ENCODE assay signal across 9 mouse cellular contexts in genomic region chr11:109439209-109439608, GRCm38 (mm10). TPM values are rescaled to one million over a fixed set of nuclear protein-coding genes. Genes with fewer than 3 reads are reported as not detected.
DNase-seq lines count a peak whose midpoint lies in the region; ATAC-seq and TF ChIP-seq lines count a peak whose summit lies in the region.
"Had no signal": no experiment of that assay in that cellular context is flagged by ENCODE, and none has a peak within 500 bp of the region (broad histone marks: within the 10 kb centered on the region; RNA-seq: fewer than 3 reads in every experiment).

No protein-coding gene starts in this region.

- peak overlapping the region; percentile 86 for H3K4me2 ChIP-seq in kidney, postnatal 0 days (ENCODE audit: low read length)
- peak overlapping the region; percentile 87 for H3K4me2 ChIP-seq in embryonic facial prominence, embryonic 15.5 days (replicated peaks)
- H3K4me2 ChIP-seq in neural tube, embryonic 13.5 days = peak overlapping the region; percentile 71

- DNase-seq in kidney, postnatal 0 days (ENCODE audit: low spot score) = peak; percentile 31
- DNase-seq in kidney, adult 11 months = no peak
- no peak for DNase-seq in limb, embryonic 10.5 days (ENCODE audit: low spot score)
- no peak for DNase-seq in spleen, postnatal 4 days (ENCODE audit: low spot score in 2 of 2)
- DNase-seq in natural killer cell, adult 2 months (ENCODE audit: low spot score in 2 of 2) = no peak
- no peak for DNase-seq in gastrocnemius, adult 8-10 months (ENCODE audit: low spot score in 2 of 2)

- ATAC-seq in kidney, postnatal 0 days (replicated peaks; ENCODE audit: low FRiP score, low read depth) = 0 out of 2 replicates have a peak, but pooled peaks have one; percentile 12
- no peak for ATAC-seq in embryonic facial prominence, embryonic 15.5 days (ENCODE audit: insufficient number of reproducible peaks, low FRiP score, low TSS enrichment, low read depth)
- ATAC-seq in neural tube, embryonic 13.5 days (ENCODE audit: low read depth) = peak; percentile 69

- 20% methylated on average over 5 of the region's 5 CpGs for WGBS in kidney, postnatal 0 days
- WGBS in embryonic facial prominence, embryonic 15.5 days = 11% methylated on average over 5 of the region's 5 CpGs
- 28% methylated on average over 5 of the region's 5 CpGs for WGBS in limb, embryonic 10.5 days
- 7% methylated on average over 5 of the region's 5 CpGs for WGBS in neural tube, embryonic 13.5 days

- TF ChIP-seq CTCF in kidney, postnatal 0 days (IDR thresholded peaks at IDR 0.05; ENCODE audit: low read depth) = no peak

- H3K9ac ChIP-seq in kidney, postnatal 0 days (ENCODE audit: low read depth, low read length) = 0 out of 2 replicates have a peak overlapping the region, but pooled peaks have one; percentile 59
- no peak overlapping the region; the same call in 1 of the 2 replicates for H3K9ac ChIP-seq in embryonic facial prominence, embryonic 15.5 days
- H3K9ac ChIP-seq in neural tube, embryonic 13.5 days = peak overlapping the region; percentile 67

- H3K27ac ChIP-seq in kidney, postnatal 0 days = peak overlapping the region; percentile 13; the same call in 1 of the 2 replicates
- no peak overlapping the region for H3K27ac ChIP-seq in embryonic facial prominence, embryonic 15.5 days (replicated peaks)
- peak overlapping the region; percentile 76; the same call in 1 of the 2 replicates for H3K27ac ChIP-seq in limb, embryonic 10.5 days
- H3K27ac ChIP-seq in neural tube, embryonic 13.5 days (replicated peaks) = no peak overlapping the region

- peaks cover 12% of the 10 kb centered on the region; the same call in 1 of the 2 replicates for H3K36me3 ChIP-seq in kidney, postnatal 0 days (ENCODE audit: insufficient read depth, low read length)
- H3K36me3 ChIP-seq in embryonic facial prominence, embryonic 15.5 days = peaks cover 35% of the 10 kb centered on the region
- peaks cover 42% of the 10 kb centered on the region for H3K36me3 ChIP-seq in limb, embryonic 10.5 days
- H3K36me3 ChIP-seq in neural tube, embryonic 13.5 days = peaks cover 43% of the 10 kb centered on the region

- no peaks in the 10 kb centered on the region for H3K27me3 ChIP-seq in kidney, postnatal 0 days (ENCODE audit: insufficient read depth, low read length)
- no peaks in the 10 kb centered on the region for H3K27me3 ChIP-seq in embryonic facial prominence, embryonic 15.5 days
- peaks cover 4% of the 10 kb centered on the region; the same call in 1 of the 2 replicates for H3K27me3 ChIP-seq in limb, embryonic 10.5 days (ENCODE audit: low read depth, poor library complexity, severe bottlenecking)
- peaks cover 8% of the 10 kb centered on the region; the same call in 1 of the 2 replicates for H3K27me3 ChIP-seq in neural tube, embryonic 13.5 days

- H3K9me3 ChIP-seq in kidney, postnatal 0 days (replicated peaks; ENCODE audit: low read length) = no peaks in the 10 kb centered on the region
- no peaks in the 10 kb centered on the region for H3K9me3 ChIP-seq in embryonic facial prominence, embryonic 15.5 days (replicated peaks)
- no peaks in the 10 kb centered on the region for H3K9me3 ChIP-seq in limb, embryonic 10.5 days (replicated peaks)
- no peaks in the 10 kb centered on the region for H3K9me3 ChIP-seq in neural tube, embryonic 13.5 days

- H3K4me1 ChIP-seq in kidney, postnatal 0 days (replicated peaks; ENCODE audit: insufficient read depth, low read length) = 0 out of 2 replicates have a peak, but pooled peaks cover 3% of the 10 kb centered on the region
- H3K4me1 ChIP-seq in embryonic facial prominence, embryonic 15.5 days = peaks cover 16% of the 10 kb centered on the region; the same call in 1 of the 2 replicates
- H3K4me1 ChIP-seq in limb, embryonic 10.5 days = peaks cover 21% of the 10 kb centered on the region
- peaks cover 18% of the 10 kb centered on the region for H3K4me1 ChIP-seq in neural tube, embryonic 13.5 days (replicated peaks)

- H3K4me3 ChIP-seq in kidney, postnatal 0 days (replicated peaks; ENCODE audit: low read depth, low read length) = peak overlapping the region; percentile 51; the same call in 1 of the 2 replicates
- peak overlapping the region; percentile 55 for H3K4me3 ChIP-seq in embryonic facial prominence, embryonic 15.5 days (replicated peaks)
- H3K4me3 ChIP-seq in limb, embryonic 10.5 days = peak overlapping the region; percentile 62; the same call in 1 of the 2 replicates
- peak overlapping the region; percentile 42 for H3K4me3 ChIP-seq in neural tube, embryonic 13.5 days

RNA-seq across cellular contexts. Expression of gene Amz2, which starts 13.5 kb away (rescaled TPM):
- 30.4 and 32.8 TPM in 2 replicates for polyA plus RNA-seq in kidney, postnatal 0 days (2015; fragmentation: Nextera tagmentation; extraction: Ambion mirVana)
- 45.5 and 46.5 TPM in 2 replicates for polyA plus RNA-seq in embryonic facial prominence, embryonic 15.5 days (2015; fragmentation: Nextera tagmentation; extraction: Ambion mirVana)
- polyA plus RNA-seq in limb, embryonic 10.5 days (2016; fragmentation: Nextera tagmentation; extraction: Ambion mirVana) = 43.1 and 46.2 TPM in 2 replicates
- 49.1 and 61.1 TPM in 2 replicates for polyA plus RNA-seq in neural tube, embryonic 13.5 days (2015; fragmentation: Nextera tagmentation; extraction: Ambion mirVana)
- 10 to 100 TPM; 64.3 to 84.3 (median 72.6) TPM for total RNA-seq in gastrocnemius, adult 8-10 months (2022)

RNA-seq across cellular contexts. Expression of gene 9930022D16Rik, which starts 25.5 kb away (rescaled TPM):
- polyA plus RNA-seq in kidney, postnatal 0 days (2015; fragmentation: Nextera tagmentation; extraction: Ambion mirVana) = 0.04 TPM in 1 of 2 replicates, not detected in the other
- not detected in 2 replicates for polyA plus RNA-seq in embryonic facial prominence, embryonic 15.5 days (2015; fragmentation: Nextera tagmentation; extraction: Ambion mirVana)
- not detected in 2 replicates for polyA plus RNA-seq in limb, embryonic 10.5 days (2016; fragmentation: Nextera tagmentation; extraction: Ambion mirVana)
- polyA plus RNA-seq in neural tube, embryonic 13.5 days (2015; fragmentation: Nextera tagmentation; extraction: Ambion mirVana) = not detected in 2 replicates
- total RNA-seq in gastrocnemius, adult 8-10 months (2022) = not detected
- total RNA-seq: left cerebral cortex, postnatal 10 days had no signal

RNA-seq across cellular contexts. Expression of gene Arsg, which starts 34.0 kb away (rescaled TPM):
- 9.1 and 9.9 TPM in 2 replicates for polyA plus RNA-seq in kidney, postnatal 0 days (2015; fragmentation: Nextera tagmentation; extraction: Ambion mirVana)
- polyA plus RNA-seq in embryonic facial prominence, embryonic 15.5 days (2015; fragmentation: Nextera tagmentation; extraction: Ambion mirVana) = 4.3 and 4.6 TPM in 2 replicates
- polyA plus RNA-seq in limb, embryonic 10.5 days (2016; fragmentation: Nextera tagmentation; extraction: Ambion mirVana) = 1.5 and 1.7 TPM in 2 replicates
- 3.0 and 3.7 TPM in 2 replicates for polyA plus RNA-seq in neural tube, embryonic 13.5 days (2015; fragmentation: Nextera tagmentation; extraction: Ambion mirVana)
- 1 to 10 TPM; 1.1 to 1.8 (median 1.2) TPM for total RNA-seq in gastrocnemius, adult 8-10 months (2022)

RNA-seq across cellular contexts. Expression of gene Slc16a6, which starts 34.2 kb away (rescaled TPM):
- polyA plus RNA-seq in kidney, postnatal 0 days (2015; fragmentation: Nextera tagmentation; extraction: Ambion mirVana) = 5.3 and 7.8 TPM in 2 replicates
- 7.4 and 7.5 TPM in 2 replicates for polyA plus RNA-seq in embryonic facial prominence, embryonic 15.5 days (2015; fragmentation: Nextera tagmentation; extraction: Ambion mirVana)
- polyA plus RNA-seq in limb, embryonic 10.5 days (2016; fragmentation: Nextera tagmentation; extraction: Ambion mirVana) = 4.7 and 5.1 TPM in 2 replicates
- polyA plus RNA-seq in neural tube, embryonic 13.5 days (2015; fragmentation: Nextera tagmentation; extraction: Ambion mirVana) = 3.3 and 4.0 TPM in 2 replicates
- total RNA-seq in gastrocnemius, adult 8-10 months (2022) = 1 to 10 TPM; 2.9 to 5.7 (median 4.0) TPM

Comparison
In these comparisons a context has a peak if more than half of its experiments do, and no peak if none do; other contexts are left out.
1. H3K27ac ChIP-seq: peak in kidney, postnatal 0 days (single experiment) and limb, embryonic 10.5 days (single experiment); none in embryonic facial prominence, embryonic 15.5 days (single experiment) and neural tube, embryonic 13.5 days (single experiment).
2. Peak in every context shown above with its lines, with median percentiles within 50 percentile points of each other: H3K4me2 ChIP-seq and H3K4me3 ChIP-seq.